Mouse (Mus musculus) ES-E14 (cell line): ENCODE measurements at regions not wholly inside any gene's neighbourhood (a gene's known extent, or its start where the extent isn't known, plus 50 kb on each side); places are given as distances from the start of the nearest gene placed in this dataset.

ENCODE experiments used
- CHD2 ChIP-seq: IDR thresholded peaks from 2 replicates; pipeline ENCODE4 v1.6.1; 2014; ENCODE audit warnings: mild to moderate bottlenecking, low read depth, low read length, inconsistent platforms
- HCFC1 ChIP-seq: IDR thresholded peaks from 2 replicates; pipeline ENCODE4 v1.6.1; 2012; ENCODE audit warnings: low read length, inconsistent platforms, borderline replicate concordance; ENCODE audit not compliant: insufficient read depth
- MAFK ChIP-seq: IDR thresholded peaks from 2 replicates; pipeline ENCODE4 v1.6.1; 2014; ENCODE audit warnings: mild to moderate bottlenecking, low read depth, low read length, inconsistent platforms; ENCODE audit not compliant: insufficient read depth
- ZNF384 ChIP-seq: IDR thresholded peaks from 2 replicates; pipeline ENCODE4 v1.6.1; 2012; ENCODE audit warnings: low read depth, low read length, inconsistent platforms

DNA sequence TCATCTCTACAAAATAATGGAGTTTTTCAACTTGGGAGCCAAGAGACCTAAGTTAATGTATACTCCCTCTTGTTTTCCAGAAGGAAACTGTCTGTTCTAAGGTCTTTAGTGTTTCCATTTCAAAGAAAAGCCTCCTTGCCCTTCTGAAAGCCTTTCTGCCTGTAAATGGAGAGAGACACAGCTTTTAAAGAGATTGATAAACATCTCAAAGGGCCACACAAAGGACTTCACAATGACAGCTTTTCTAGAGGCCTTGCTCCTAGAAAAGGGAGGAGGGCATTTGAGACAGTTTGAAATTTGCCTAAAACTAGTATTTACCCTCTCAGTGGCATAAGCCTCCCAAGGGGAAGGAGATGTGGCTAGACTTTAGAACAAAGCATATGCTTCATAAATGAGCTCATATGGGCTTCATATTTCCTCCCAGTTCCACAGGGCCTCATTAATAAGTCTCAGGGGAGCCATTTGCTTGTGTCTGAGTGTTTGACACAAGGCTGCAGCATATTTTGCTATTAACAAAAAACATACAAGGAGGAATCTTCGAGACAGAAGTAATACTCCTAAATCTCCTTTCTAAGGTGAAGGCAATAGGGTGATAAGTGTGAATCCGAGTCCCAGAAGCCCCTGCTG lies 860.0 kb downstream of the Abca13 start:
- TF ChIP-seq ZNF384, result no peak
- no peak for TF ChIP-seq CHD2
- TF ChIP-seq HCFC1, result no peak
- no peak for TF ChIP-seq MAFK
